Mouse (Mus musculus): ENCODE measurements at regions not wholly inside any gene's neighbourhood (a gene's known extent, or its start where the extent isn't known, plus 50 kb on each side); places are given as distances from the start of the nearest gene placed in this dataset.
A peak's percentile ranks its signal among the peaks of the same experiment; 100 is the strongest.
"Not testable (repeated sequence)": the region's sequence is repeated elsewhere in the genome, so short reads cannot be mapped to it uniquely, and the experiment has no call there.

DNA sequence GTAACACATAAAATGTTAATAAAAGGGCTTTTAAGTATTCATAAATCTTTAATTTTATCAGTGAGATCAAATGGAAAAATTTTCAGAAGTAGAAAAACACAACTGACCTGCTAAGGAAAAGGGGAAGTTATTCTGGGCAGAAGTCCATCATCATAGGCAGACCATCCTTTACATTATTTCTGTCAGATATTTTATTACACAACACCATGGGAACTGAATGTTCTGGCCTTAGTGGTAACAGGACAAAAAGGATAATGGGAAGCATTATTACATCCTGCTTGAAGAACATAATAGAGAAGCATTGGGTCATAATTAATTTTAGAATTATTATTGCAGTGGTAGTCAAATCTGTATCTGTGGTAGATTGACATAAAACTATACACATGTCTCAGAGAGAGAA, 603.5 kb upstream of the Gje1 start:
- no peak for DNase-seq (ENCODE audit: low read depth)

DNA sequence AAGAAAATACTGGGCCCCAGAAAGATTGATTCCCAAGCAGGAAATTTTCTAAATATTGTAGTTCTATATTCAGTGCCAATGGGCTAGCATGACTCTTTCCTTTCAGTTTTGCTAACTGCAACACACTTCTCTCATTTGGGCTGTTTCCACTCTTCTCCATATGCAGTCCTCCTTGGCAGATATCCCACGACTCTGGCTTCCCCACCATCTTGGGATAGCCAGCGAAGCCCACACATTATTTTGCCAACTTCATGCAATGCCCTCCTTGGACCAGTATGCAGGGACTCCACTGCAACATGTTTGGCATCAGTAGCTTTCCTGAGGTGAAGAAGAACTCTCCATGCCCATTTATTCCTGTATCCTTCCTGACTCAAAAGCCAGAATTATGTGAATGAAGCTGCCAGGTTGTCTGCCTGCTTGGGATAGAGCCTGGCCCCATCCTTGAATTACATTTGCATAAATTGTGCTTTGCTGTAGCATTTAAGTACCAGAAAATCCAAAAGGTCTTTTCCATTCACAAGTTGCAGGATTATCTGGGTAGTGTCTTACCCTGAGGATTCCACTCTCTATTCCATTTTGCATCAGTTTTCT, 599.1 kb upstream of the Gje1 start:
- DNase-seq (ENCODE audit: low read depth) = no peak

DNA sequence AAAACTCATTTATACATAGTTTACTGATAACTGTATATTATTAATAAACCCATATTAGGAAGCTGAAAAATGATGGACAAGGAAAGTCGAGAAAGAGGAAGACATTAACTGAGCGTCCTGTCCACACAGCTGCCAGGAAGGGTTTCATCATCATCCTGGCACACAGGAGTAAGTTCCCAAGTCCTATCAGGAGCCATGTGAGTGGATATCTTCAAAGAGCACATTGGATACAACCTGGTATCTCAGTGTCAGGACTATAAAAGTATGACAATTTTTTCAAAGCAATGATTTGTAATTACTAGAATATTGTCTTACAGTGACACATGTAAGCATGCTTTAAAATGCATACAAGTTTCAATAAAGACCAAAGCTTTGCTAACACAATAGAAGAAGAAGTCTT, 592.6 kb upstream of the Gje1 start:
- DNase-seq (ENCODE audit: low read depth) = no peak

DNA sequence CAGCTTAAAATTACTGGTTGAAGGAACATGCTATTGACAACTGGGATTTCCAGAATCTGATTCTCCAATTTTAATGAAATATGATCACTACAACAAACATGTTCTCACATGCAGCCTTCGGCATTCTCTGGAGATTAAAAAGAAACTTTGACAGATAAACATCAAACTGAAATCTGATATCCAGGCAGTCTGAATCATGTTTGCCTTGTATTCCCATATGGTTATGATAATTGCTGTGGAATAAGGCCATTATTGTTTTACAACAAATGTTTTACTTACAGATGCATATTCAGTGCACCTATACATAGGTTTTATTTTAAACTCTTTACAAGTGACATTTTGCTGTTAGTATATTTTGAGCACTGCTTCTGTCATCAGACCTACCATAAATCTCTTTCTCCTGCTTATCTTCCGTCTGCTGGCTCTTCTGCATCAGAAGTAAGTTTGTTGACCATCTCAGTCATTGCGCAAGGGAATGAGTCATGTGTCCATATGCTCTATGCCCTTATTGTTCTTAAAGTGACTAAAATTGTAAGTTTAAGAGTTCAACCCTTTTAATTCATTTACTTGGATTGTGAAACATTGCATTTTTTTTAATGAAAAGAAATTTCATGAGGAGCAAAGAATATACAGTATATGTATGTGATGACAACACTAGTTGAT, 587.9 kb upstream of the Gje1 start:
- peak; percentile 81 for DNase-seq (ENCODE audit: low read depth)

DNA sequence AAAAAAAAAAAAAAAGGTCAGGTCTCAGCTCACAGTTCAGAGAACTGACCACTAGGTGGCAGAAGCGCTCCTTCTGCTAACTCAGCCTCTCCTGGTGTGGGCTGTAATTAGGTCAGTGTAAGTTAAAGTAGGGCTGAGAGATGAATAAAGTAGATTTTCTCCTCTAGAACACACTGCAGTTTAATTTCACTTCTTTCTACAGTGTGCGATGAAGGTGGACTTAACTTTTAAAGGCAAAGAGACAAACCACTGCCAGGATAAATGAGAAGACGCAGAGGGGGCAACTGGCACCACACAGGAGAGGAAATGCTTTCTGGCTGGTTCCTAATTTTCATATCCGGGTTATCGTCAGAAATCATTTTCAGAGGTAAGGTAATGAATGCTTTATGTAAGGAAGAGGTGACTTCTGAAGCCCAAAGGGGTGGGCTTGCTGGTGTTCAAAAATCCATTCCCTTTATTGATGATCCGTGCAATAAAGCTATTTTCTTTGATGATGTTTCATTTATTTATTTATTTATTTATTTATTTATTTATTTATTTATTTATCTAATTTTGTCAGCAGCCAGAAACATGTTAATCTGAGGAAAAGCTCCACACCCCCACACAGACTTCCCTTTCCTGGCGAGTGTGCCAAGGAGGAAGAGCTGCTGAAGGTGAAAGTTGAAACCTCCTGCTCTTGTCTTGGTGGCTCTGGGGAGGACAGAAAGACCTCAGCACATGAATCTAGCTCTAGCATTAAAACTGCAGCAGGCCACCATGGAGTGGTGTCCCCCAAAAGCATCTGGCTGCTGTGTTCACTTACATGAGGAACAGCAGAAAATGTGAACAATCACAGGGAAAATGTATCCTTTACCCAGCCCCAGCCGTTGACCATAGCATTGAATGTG, 582.4 kb upstream of the Gje1 start:
- peak; percentile 95 for DNase-seq (ENCODE audit: low read depth)

DNA sequence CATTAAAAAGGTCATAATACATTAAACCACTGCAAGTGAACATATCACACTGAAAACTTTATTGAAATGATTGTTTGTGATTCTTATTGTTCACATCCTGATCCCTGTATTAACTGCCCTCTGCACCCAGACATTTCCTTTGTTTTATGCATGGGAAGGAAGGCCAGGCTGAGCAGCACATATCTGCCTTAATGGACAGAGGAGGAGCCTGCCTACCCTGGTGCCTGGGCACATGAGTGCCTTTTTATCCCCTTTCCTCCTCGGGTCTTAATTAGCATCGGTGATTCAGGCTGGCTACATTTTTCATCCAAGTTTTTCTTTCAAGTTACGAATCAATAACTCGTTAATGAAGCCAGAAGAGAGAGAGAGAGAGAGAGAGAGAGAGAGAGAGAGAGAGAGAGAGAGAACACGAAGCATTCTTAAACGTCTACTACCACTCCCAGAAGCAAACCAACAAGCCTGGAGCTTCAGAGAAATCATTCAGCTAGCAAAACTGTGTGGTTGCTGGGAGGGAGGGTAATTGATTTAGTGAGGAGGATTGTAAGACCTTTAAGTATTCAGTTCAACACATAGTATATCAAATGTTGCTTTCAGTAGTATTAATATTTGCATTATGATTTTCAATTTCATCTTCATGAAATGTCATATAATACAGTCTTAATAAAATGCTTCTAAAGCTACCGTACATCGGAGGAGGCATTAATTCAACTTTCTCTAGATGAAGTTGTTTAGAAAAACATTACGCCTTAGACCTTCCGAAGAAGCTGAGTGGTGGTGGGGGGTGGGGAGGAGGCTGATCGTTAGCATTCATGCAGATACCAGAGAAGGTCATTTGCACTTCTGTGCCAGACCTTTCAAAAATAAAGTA, 581.6 kb upstream of the Gje1 start:
- DNase-seq (ENCODE audit: low read depth) = no peak

DNA sequence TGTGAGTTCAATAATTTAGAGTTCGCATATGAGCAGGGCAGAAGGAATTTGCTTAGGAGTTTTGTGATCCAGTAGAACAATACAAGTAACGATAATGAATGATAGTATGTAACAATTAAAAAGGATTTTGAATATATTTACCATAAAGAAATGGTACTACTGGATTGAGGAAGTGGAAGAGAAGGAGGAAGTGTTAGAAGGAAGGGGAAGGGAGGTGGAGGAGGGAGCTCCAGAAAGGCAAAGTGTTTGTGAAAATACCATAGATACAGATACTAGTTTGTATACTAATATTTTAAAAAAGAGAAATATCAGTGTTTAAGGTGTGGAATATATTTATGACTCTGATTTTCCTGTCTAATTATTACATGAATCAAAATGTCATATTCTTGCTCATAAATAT, 579.2 kb upstream of the Gje1 start:
- no peak for DNase-seq (ENCODE audit: low read depth)

DNA sequence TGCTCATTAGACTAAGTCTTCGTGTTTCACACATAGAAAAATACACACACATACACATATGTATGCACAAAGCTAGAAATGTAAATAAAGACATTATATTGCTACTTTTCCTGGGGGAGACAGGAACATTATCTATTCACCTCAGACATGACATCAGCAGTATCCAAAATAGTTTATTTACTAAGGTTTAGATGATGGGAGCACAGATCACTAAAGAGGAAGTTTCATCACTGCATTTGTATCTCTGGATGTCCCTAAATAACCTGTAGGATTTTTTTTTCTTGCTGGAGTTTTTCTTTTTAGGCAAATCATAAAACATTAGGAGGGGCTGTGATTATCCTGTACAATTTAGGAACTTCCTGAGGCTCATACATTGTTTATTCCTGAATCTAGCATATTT, 576.1 kb upstream of the Gje1 start:
- no peak for DNase-seq (ENCODE audit: low read depth)

DNA sequence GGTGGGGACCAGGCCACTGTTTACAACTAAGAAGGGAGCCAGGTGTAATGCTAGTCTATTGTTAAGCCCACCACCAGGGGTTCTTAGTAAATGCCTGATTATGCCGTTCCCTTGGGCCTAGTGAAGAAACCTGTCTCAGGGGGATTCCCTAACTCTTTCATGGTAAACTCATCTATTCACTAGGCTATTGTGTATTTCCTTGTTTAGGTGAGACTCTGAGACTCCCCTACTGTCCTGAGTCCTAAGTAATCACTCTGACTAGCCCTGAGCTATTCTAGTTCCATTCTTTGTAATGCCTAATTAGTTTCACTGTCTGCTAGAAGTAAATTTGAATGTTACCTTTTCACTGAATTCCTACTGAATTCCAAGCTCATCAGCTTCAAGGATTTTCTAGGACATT, 545.3 kb upstream of the Gje1 start:
- DNase-seq (ENCODE audit: low read depth) = not testable (repeated sequence)

DNA sequence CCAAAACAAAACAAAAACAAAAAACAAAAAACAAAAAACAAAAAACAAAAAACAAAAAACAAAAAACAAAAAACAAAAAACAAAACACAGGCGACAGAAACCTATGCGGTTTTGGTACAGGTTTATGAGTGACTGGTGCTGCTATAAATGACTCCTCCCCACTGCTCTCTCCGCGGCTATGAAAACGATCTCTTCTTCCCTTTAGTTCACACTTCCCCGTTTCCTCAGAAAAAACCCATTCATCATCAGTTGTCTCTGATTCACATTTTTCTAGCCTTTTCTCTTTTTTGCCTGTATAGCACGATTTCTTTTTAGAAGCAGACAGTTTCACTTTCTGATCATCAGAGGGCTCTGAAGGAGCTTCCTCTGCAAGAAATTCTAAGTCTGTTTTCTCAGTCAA, 544.3 kb upstream of the Gje1 start:
- not testable (repeated sequence) for DNase-seq (ENCODE audit: low read depth)

DNA sequence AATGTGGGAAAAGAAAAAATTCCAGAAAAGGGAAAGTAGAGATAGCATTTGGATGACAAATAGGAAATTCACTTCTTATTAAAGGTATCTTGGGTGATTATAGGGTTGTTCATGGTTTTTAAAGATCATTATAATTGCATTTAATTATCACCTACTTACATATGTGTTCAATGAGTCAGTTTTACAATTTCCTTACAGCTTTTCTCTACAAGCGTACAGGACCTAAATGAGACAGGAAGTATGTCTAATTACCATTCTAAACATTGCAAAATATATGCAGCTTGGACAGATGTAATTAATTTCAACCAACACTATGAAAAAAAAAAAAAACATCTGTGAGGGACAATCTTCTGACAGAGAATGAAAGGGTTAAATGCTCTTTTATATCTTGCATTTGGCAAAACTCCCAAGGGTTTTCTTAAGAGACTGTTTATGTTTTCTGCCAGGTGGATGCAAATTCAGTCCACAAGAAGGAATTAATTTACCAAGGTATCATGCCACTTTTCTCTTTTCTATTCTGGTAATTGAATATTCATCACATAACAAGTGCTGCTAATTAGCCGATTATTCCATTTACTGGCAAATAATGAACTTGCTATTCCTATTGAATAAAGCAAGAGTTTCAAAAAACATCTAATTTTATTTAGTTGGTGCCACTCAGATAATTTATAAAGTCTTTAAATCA, 531.5 kb upstream of the Gje1 start:
- no peak for DNase-seq (ENCODE audit: low read depth)

DNA sequence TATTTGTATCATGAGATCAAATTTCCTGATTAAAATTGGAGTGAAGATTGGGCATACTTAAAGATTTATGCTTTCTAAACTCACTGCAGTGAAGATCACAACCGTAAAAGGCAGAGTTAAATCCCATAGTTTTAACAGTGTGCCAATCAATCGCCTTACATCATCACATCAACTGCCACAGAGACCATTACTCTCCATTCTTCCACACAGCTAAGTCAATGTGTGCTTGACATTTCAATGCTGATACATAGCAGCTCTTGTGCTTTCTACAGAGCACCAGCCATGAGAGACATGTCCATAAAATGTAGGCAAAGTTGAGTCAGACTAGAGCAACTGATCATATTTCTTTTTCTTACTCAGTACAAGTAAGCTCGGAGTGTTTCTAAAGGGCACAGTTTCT, 530.9 kb upstream of the Gje1 start:
- no peak for DNase-seq (ENCODE audit: low read depth)

DNA sequence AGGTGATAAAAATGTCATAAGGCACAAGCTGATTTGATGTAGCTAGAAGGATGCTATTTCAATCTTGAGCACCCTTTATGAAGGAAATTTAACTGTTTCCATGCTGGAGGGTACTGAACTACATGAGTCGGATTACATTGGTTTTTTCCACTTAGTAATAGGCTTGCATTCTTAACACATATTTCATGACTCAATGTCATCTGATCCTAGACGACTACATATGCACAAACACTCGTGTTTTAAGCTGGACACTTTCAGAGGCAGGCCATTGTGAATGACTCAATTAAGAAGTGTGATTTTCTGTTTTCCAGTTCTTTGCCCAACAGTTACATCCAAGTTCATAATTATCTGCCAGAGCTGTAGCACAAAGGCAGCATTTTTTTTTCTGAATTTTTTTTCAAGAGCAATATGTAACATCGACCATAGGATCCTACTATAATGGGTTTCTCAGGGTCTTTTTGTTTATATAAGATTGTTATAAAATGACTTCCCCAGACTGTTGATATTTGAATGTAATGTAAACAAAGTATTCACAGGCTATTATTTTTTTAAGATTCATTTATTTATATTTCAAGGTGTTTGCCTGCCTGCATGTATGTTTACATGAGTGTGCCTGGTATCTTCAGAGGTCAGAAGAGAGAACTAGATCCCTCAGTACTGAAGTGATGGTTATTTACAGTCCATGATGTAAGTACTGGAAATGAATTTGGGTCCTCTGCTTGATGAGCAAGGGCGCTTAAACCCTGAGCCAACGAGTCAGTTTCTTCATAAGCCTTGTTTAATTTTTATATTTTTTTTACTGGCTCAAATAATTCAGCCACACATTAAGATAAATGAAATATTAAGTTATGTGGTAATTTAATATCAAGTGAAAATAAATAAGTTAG, 526.6 kb upstream of the Gje1 start:
- DNase-seq (ENCODE audit: low read depth) = peak; percentile 60

DNA sequence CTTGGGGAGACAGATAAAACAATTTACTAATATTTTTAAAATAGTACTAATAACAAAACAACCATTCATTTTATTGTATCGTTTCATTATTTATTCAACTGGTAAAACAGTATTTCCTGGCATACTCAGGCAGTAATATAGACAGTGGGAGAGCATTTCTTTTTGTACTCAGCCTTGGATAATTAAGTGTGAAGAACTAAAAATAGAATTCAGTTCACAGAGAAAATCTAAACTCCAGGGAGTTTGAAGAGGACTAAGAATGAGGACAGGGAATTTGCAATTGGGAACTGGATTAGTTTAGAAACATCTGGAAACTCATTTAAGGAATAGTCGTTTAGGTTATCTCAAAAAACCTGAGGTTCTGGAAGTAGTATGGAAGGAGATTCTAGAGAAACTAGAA, 525.4 kb upstream of the Gje1 start:
- DNase-seq (ENCODE audit: low read depth) = no peak

DNA sequence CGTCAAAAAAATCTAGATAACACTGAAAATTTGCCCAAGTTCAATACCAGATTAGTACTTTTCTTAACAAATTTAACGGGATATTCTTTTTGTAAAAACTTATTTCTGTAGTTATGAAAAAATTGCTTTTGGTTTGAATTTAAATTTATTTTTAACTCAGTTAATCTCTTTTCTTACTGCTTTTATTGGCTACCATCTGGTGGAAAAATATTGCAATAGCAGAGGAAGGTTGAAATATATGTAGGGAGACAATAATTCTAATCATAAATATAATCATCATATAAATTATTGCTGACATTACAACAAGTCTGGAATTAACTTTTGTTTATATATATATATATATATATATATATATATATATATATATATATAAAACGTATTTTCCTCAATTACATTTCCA, 500.9 kb upstream of the Gje1 start:
- DNase-seq (ENCODE audit: low read depth) = no peak

DNA sequence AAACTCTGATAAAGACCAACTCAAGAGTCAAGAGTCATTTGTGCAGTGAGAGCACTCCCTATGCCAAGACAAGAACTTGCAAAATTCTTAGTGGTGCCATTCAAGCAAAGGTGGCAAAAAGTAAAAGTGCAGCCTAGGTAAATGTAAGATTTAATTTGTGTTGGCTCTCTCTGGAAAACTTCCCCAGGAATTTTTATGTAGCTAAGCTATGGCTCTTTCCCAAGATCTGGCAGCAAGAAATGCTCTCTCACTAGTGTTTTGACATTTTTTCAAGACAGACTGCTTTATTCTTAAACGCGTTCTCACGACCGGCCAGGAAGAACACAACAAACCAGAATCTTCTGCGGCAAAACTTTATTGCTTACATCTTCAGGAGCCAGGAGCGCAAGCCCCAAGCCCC, 461.6 kb upstream of the Gje1 start:
- DNase-seq (ENCODE audit: low read depth) = peak; percentile 62

DNA sequence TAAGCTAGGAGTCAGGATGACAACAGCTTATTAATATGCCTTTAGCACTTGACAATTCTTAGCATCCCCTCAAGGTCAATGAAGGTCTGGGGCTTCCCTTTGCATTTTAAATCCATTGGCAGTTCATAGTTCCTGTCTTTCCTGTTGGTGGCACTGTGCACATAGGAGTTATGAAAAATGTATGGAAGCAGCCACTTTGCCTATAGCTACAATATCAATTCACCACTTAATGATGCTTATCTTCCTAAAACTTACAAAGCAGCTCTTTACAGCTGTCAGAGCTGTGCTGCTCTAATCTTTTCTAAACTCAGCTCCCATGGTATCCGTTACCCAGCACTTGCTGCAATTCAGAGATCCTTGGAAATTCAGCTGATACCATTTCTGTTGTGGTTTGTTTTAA, 456.4 kb upstream of the Gje1 start:
- DNase-seq (ENCODE audit: low read depth) = peak; percentile 46

DNA sequence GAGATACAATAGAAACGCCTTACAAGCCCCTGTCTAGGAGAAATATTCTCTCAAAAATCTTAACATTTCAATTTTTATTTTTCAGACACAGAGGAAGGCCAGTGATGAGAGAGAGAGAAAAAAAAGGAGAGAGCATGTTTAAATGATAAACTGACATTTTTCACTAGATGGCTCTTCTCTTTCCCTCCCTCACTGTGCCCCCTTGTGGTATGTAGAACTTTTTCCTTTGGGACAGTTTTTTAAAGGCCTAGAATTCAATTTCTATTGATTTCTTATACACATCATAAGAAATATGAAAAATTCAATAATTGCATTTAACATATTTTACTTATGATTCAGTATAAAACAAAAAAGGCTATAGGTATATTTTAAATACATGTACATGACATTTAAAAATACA, 454.5 kb upstream of the Gje1 start:
- DNase-seq (ENCODE audit: low read depth) = peak; percentile 44

DNA sequence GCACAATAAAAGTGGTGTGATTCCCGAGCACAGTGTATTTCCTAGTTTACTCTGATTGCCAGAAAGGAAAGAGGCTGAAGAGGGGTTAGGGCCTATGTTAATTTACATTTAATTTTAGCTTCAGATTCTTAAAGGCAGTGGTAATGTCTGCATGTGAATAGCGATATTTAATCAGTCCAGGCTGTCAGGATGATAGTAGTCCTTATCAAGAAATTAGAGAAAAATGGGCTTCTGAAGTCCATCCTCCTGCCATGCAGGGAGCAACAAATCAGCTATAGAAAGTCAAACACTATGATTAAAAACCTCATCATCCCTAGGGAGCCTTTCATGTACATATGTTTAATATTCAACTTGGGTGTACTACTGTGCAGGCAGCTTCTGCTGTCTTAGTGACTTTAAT, 422.7 kb upstream of the Gje1 start:
- DNase-seq (ENCODE audit: low read depth) = no peak
